Mouse (Mus musculus) A20 (cell line): ENCODE data around the gene Commd9.

Experiments
- DNase-seq: peaks from one replicate; pipeline ENCODE4 v3.0.0-alpha.2; 2011; ENCODE audit warnings: low read depth, low spot score

Commd9 gene

GRCm38 (mm10) chr2:101909326-101910080, 23.5 kb downstream of the Commd9 start:
- DNase-seq, result no peak

- no peak for DNase-seq
Observed at GRCm38 (mm10) chr2:101918518-101918917, 32.5 kb downstream of the Commd9 start.

GRCm38 (mm10) chr2:101920136-101920554, 34.1 kb downstream of the Commd9 start:
- no peak for DNase-seq

GRCm38 (mm10) chr2:101922302-101922701, 36.3 kb downstream of the Commd9 start:
- peak; percentile 16 for DNase-seq

GRCm38 (mm10) chr2:101923181-101923580, 37.1 kb downstream of the Commd9 start:
- DNase-seq, result no peak

GRCm38 (mm10) chr2:101925183-101925582, 39.1 kb downstream of the Commd9 start:
- DNase-seq, result no peak

GRCm38 (mm10) chr2:101925591-101926188, 39.6 kb downstream of the Commd9 start:
- DNase-seq, result no peak

- DNase-seq, result no peak
Observed at GRCm38 (mm10) chr2:101932169-101932936, 46.3 kb downstream of the Commd9 start.

GRCm38 (mm10) chr2:101933301-101933700, 47.3 kb downstream of the Commd9 start:
- DNase-seq, result no peak

GRCm38 (mm10) chr2:101935006-101935405, 49.0 kb downstream of the Commd9 start:
- DNase-seq, result no peak

- DNase-seq, result no peak
Observed at GRCm38 (mm10) chr2:101950716-101951520, 64.9 kb downstream of the Commd9 start.
